Mouse (Mus musculus) thymus, postnatal 25 days (tissue): ENCODE results near the gene Ncoa1.
"Not testable (repeated sequence)": the region's sequence is repeated elsewhere in the genome, so short reads cannot be mapped to it uniquely, and the experiment has no call there.

Experiments
- DNase-seq: peaks from one replicate; pipeline ENCODE4 v3.0.0; 2022

Ncoa1 gene

GRCm38 (mm10) chr12:4475251-4475993 is 1.6 kb downstream of the Ncoa1 start:
- peak; percentile 25 for DNase-seq

GRCm38 (mm10) chr12:4469115-4469514 is 7.9 kb downstream of the Ncoa1 start:
- DNase-seq, result no peak

GRCm38 (mm10) chr12:4463701-4464100 is 13.3 kb downstream of the Ncoa1 start:
- DNase-seq, result no peak

GRCm38 (mm10) chr12:4462420-4462819 is 14.6 kb downstream of the Ncoa1 start:
- DNase-seq, result no peak

- no peak for DNase-seq
These were observed 16.0 kb downstream of the Ncoa1 start for GRCm38 (mm10) chr12:4460990-4461389.

GRCm38 (mm10) chr12:4454956-4455565 is 21.9 kb downstream of the Ncoa1 start:
- DNase-seq, result no peak

- peak; percentile 55 for DNase-seq
These were observed 22.7 kb downstream of the Ncoa1 start for GRCm38 (mm10) chr12:4454248-4454647.

- no peak for DNase-seq
These were observed 24.7 kb downstream of the Ncoa1 start for GRCm38 (mm10) chr12:4452233-4452632.

GRCm38 (mm10) chr12:4450485-4450884 is 26.5 kb downstream of the Ncoa1 start:
- not testable (repeated sequence) for DNase-seq

- DNase-seq, result no peak
These were observed 28.8 kb downstream of the Ncoa1 start for GRCm38 (mm10) chr12:4448076-4448589.

- no peak for DNase-seq
These were observed 32.0 kb downstream of the Ncoa1 start for GRCm38 (mm10) chr12:4444946-4445345.

- no peak for DNase-seq
These were observed 35.5 kb downstream of the Ncoa1 start for GRCm38 (mm10) chr12:4441451-4441850.

GRCm38 (mm10) chr12:4436198-4436597 is 40.8 kb downstream of the Ncoa1 start:
- DNase-seq, result peak; percentile 31

- no peak for DNase-seq
These were observed 43.4 kb downstream of the Ncoa1 start for GRCm38 (mm10) chr12:4433549-4433948.

- DNase-seq, result no peak
These were observed 45.0 kb downstream of the Ncoa1 start for GRCm38 (mm10) chr12:4431978-4432377.

- no peak for DNase-seq
These were observed 46.7 kb downstream of the Ncoa1 start for GRCm38 (mm10) chr12:4430061-4430825.

- DNase-seq, result no peak
These were observed 58.2 kb downstream of the Ncoa1 start for GRCm38 (mm10) chr12:4418824-4419223.

- no peak for DNase-seq
These were observed 59.2 kb downstream of the Ncoa1 start for GRCm38 (mm10) chr12:4417626-4418263.

GRCm38 (mm10) chr12:4407085-4407484 is 69.9 kb downstream of the Ncoa1 start:
- DNase-seq, result no peak

GRCm38 (mm10) chr12:4406155-4406554 is 70.8 kb downstream of the Ncoa1 start:
- no peak for DNase-seq

GRCm38 (mm10) chr12:4403206-4403605 is 73.8 kb downstream of the Ncoa1 start:
- no peak for DNase-seq

- DNase-seq, result no peak
These were observed 80.8 kb downstream of the Ncoa1 start for GRCm38 (mm10) chr12:4396221-4396620.

GRCm38 (mm10) chr12:4392590-4392989 is 84.4 kb downstream of the Ncoa1 start:
- DNase-seq, result no peak
